Mouse (Mus musculus) layer of hippocampus, postnatal 36 days (tissue): ENCODE data around the gene Endov. TPM values are rescaled to one million over a fixed set of nuclear protein-coding genes. Genes with fewer than 3 reads are reported as not detected.
A peak's percentile ranks its signal among the peaks of the same experiment; 100 is the strongest.

Experiments
- DNase-seq, 2 experiments: peaks; one replicate each; pipeline ENCODE4 v3.0.0; 2022
- total RNA-seq, 2 experiments: library from RNA; stranded (reverse); gene quantifications; 2 replicates each; pipeline ENCODE4 v1.2.3; 2021

The Endov gene
- total RNA-seq: 10 to 100 TPM; 29.7 to 32.4 TPM

DNA sequence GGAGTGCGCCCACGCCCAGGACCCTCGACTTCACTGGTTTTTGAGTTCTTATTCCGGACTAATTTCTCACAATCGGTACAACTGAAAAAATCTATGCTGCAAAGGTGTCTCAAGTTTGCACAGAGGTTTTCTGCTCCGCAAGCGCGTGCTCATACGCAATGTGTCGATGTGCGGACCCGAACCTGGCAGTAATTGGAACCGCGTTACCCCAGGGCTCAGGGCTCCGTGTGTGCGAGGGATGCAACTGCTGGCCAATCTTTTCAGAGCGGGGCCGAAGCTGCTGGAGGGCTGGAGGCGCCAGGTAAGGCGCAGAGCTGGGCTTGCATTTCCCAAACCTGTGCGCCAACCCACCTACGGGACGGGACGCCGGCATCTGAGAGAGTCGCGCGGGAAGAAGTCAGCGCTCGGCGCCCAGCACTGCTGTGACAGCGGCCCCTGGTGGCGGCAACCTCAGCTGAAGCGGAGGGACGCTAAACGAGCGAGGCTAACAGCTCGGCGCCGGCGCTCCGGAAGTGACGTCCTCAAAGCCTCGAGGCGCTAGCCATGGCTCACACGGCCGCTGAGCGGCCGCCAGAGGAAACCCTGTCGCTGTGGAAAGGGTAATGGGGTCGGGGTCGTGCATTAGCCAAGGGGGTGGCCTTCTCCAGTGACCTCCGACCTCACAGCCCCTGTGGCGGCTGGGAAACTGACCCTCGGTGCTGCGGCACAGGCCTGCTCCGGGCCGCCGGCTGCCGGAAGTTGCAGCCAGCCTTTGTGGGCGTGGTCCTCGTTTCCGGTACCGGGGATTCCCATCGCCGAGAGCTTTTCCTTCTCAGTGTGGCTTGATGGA, at the start of gene Endov:
Gene Endov, plus strand, starts transcription at position 487 of the 829 bp plus-strand sequence.
- peak; percentile 98 to 99 for DNase-seq

DNA sequence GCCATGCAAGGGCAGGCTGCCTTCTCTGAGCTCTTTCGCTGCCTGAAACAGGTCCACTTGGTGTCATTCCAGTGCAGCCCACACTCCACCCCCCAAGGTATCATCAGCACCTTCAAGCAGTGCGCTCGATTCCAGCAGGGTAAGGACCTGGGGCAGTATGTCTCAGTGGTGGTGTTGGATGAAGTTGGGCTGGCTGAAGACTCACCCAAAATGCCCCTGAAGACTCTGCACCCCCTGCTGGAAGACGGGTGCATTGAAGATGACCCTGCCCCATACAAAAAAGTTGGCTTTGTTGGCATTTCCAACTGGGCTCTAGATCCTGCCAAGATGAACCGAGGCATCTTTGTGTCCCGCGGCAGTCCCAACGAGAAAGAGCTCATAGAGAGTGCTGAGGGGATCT, 48.9 kb upstream of the Endov start:
- no peak for DNase-seq

DNA sequence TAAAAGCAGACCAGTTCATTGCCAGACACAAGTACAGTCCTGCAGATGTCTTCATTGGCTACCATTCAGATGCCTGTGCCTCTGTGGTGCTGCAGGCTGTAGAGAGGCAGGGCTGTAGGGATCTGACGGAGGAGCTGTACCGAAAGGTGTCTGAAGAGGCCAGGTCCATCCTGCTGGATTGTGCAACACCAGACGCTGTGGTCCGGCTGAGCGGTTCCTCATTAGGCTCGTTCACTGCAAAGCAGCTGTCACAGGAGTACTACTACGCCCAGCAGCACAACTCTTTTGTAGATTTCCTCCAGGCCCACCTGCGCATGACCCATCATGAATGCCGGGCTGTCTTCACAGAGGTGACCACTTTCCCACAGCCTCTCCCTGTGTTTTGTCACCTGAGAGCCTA, 47.7 kb upstream of the Endov start:
- no peak for DNase-seq

DNA sequence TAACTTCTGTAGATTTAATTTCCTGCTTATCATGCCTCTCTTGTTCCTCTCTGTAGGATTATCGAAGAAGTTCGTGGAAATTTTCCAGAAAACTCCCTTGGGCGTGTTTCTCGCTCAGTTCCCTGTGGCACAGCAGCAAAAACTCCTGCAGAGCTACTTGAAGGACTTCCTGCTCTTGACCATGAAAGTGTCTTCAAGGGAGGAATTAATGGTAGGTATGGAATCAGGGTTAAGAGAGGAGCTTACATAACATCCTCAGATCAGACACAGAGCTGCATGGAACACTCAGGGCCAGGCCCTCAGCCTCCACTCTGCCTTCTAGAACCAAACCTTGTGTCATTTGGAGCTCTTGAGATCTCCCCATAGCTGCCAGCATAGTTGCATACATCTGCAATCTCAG, 35.0 kb upstream of the Endov start:
- no peak for DNase-seq

DNA sequence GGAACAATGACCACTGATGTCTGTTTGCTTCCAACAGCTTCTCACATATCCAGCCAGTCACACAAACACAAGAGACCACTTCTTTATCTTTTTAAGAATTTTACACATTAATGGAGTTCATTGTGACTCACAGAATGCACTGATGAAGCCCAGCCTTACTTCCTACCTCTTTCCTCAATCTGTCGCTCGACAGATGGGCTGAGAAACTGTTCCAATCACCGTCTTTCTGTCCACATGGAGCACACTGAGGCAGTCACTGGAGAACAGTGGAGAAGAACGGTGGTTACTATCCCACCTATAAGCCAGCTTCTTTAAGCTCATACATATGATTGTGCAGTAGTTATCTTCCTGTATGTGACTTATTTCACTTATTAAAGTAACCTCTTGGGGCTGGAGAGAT, 13.3 kb upstream of the Endov start:
- no peak for DNase-seq

DNA sequence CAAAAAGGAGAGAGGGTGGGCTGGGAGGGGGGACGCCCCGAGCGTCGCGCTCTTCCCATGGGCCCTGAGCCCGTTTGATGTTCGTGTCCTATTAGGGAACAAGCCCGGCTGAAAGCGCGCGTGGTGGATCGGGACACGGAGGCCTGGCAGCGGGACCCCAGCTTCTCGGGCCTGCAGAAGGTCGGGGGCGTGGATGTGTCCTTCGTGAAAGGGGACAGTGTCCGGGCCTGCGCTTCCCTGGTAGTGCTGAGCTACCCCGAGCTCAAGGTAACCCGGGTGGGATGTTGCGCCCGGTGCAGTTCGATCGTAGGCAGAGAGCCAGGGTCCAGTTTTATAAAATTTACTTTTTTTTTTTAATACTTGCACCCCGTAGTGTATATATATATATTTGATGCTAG, 542 bp downstream of the Endov start:
- DNase-seq: no peak

DNA sequence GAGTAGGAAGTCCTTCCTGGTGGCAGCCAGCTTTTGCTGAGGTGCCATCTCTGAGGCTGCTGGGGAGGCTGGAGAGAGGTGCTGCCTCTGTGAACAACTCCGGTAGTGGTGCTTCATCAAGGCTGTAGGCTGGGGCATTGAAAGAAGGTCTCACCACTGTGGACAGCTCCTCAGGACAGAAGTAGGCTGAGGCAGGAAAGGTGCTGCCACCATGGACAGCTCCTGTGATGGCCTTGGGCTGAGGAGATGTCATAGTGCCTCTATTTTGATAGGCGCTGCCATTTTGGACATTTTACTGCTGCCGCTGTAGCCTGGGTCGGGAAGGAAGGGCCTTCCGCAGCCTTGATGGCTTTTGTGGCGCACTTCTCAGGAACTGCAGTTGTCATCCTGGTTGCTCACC, 1.7 kb downstream of the Endov start:
- DNase-seq: no peak

DNA sequence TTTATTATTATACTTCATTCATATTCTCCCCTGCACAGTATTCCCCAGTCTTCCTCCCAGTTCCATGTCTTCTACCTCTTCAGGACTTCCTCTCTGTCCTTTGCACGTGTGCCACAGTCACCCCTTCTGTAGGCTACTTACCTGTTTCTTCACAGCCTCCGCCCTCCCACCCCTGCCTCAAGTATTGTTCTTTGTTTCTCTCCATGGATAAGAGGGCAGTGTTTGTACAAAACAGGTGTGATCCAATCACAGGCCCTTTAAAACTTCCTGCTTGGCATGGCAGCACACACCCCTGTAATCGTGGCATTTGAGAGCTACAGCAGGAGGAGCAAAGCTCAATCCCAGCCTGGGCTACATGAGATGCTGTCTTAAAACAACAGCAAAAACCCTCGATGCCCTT, 2.4 kb downstream of the Endov start:
- no peak for DNase-seq

DNA sequence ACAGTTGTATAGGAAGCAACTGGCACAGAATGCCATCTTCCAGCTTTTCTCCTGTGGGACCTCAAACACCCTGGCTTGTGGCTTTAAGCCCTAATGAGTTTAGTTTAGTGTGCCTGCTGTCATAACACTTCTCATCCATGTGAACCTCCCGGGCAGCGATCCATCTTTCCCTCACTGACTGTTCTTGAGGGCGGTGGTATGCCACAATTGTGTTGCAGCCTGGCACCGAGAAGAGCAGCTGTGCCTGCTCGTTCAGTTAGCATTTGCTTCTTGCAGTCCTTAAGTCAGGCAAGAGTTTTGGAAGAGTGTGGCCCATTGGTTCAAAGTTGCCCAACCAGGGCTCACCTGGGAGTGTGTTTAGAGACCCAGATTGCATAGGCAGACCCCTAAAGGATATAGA, 5.0 kb downstream of the Endov start:
- DNase-seq: peak; percentile 65 to 71

DNA sequence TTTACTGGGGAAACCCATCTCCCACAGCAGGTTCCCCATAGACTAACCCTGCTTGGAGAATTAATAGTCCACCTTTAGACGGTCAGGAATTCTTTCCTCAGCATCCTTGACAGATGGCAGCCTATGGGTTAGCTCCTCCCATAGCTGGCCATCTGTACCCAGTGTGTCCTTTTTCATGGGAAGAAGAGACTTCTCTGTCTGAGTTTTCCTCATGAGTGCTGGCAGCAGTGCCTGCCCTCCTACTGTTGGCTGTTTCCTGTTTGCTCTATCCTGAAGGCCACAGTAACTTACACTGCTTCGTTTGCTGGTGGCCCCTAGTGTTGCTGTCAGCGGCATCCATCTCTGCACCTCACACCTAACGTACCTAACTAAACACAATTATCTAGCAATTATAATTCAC, 6.3 kb downstream of the Endov start:
- no peak for DNase-seq

DNA sequence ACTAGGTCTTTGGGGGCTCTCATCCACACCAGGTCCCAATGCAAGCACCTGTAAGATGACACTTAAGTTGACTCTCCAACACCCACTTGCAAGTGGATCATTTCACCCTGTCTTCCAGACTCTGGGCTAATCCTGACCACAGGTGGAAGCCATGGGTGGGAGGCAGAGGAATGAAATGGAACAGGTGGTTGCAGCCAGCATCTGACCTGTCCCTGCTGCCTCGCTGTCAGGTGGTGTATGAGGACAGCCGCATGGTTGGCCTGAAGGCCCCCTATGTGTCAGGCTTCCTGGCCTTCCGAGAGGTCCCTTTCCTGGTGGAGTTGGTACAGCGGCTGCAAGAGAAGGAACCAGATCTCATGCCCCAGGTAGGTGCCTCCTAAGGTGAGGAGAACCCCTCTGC, 8.2 kb downstream of the Endov start:
- no peak for DNase-seq

DNA sequence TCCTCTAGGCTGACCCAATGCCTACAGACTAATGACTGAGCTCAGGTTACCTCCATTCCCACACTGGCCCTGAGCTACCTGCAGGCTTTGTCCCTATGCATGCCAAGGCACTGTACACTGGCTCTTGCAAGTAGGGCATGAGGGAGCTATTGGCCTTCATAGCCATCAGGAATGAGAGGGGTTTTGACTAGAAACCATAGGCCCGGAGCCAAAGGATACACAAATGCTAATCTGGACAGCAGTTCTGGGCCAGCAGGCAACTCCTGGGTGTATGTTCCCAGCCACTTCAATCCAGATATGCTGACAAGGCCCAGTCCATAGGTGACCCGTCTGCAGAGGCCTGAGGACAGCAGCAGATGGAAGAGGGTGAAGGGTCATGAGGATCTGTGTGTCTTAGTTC, 8.9 kb downstream of the Endov start:
- no peak for DNase-seq

DNA sequence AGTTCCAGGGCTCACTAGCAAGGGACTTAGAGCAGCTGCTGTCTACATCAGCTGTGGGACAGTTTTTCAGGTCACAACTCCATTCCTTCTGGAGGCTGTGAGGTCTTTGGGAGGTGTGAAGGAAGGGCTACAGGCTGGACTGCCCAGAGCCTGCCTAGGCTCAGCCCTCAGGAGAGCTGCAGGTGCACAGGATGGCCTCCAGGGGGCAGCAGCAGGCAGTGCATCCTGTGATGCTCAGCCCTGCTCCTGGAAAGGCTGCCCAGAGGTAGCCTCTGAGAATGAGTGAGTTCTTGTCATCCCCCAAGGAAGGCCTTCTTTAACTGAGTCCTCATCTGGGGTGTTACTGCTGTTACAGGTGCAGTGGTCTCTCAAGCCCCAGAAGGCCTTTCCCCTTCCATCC, 12.5 kb downstream of the Endov start:
- DNase-seq: peak; percentile 67 to 78

DNA sequence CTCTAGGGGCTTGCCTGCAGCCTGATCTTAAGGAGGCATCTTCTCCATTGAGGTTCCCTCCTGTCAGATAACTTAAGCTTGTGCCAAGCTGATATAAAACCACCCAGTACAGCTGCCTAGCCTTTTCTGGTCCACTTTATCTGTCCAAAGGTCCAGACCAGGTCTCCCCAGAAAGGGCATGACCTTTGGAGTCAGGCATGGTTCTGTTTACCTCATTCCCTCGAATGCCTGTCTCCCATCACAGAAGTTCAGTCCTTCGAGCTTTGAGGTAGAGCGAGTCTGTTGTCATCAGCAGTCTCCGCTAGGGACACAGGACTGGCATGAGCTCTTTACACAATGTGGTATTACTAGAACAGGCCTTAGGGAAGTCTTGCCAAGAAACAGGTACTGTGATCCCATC, 15.2 kb downstream of the Endov start:
- DNase-seq: no peak

DNA sequence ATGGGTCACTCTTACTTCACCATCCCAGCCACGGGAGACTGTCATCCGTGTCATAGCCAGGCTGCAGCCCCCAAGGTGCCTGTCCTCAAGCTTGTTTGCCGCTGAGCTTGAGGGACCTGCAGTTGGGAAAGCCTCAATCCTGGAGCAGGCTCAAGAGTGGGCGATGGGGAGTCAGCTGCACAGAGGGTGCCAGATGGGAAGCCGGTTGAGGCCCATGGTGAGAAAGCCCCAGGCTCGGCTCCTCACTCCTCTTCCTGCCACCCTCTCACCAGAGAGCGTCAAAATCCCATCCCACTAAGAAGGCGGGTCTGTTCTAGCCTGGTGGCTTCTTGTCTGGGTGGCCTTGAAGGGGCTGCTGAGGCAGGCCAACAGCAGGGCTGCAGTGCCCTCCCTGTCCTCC, 16.6 kb downstream of the Endov start:
- DNase-seq: peak; percentile 74 to 75

DNA sequence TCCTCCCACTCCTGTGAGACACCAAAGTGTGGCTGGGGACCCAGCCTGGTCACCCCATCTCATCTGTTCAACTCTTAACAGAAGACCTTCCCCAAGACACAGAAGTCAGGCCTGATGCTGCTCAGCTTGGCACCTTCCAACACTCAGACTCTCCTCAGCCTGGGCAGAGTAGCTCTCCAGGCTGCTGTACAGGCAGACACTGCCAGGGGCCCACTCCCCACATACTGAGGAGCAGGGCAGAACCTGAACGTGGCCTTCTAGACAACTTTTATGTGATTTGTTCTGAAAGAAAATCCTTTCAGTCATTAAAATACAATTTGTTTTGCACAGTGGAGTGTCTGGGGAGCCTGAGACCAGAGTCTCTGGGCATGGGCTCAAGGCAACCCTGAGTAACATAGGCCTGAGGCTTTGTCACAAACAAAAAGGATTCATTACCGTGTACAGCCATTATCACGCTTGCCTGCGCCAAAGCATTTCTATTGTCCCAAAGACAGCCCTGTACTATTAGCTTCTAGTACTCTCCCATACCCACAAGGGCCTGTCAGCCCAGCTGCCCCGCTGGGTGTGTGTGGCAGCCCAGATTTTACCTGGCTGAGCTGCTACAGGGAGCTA, 18.1 kb downstream of the Endov start:
- no peak for DNase-seq

DNA sequence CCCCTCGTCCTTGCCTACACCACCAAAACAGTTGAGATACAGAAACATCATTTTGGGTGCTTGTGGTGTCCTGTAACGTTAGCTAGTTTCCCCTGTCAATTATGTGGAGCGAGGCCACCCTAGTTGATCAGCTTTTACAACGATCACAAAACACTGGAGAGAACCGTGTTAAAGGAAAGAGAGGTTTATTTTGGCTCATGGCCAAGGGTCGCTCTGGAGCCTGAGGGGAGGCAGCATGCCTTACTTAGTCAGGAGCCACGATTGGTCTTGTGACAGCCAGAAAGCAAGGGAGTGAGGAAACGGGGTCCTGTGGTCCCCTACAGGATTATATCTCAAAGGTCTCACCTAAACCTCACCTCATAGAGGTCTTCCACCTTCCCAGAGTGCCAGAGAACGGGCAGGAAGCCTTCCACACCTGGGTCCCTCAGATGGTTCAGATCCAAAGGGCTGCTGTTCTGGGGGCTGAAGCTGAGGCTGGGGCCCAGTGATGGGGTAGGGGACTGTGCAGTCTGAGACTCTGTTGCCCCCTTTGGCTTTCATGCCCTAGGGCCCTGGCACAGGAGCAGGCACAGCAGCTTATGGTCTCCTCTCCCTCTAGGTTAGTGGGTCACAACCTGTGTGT, 22.0 kb downstream of the Endov start:
- DNase-seq: no peak

DNA sequence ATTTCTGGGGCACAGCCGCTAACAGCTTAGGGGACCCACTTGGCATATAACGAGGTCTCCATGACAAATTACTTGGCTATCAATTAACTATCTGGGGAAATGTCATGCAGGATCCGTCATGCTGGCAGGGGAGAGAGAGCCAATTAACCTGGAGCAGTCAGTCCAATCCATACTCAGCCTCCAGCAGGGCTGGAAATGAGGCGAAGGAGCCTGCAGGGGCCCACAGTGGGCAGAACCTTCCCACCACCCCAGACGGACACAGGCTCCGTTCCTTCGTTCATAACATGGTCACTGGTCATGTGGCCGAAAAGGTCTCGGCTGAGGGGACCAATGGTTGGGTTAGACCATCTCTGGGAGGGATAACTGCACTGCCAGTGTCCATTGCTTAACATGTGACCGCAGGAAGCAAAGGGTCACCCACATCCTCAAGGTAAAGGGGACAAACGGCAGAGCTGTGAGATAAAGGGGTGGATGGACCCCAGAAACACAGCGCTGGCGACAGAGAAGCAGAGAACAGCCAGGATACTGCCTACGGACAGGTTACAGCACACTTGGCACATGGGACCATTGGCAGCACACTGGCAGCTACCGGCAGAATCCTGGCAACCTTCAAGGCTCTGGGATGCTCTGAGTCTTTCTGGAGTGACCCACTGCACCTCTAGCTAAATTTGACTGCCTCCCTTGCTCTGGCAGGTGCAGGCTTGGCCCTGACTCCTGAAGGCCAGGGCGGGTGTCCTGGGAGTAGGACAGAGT, 23.1 kb downstream of the Endov start:
- no peak for DNase-seq

DNA sequence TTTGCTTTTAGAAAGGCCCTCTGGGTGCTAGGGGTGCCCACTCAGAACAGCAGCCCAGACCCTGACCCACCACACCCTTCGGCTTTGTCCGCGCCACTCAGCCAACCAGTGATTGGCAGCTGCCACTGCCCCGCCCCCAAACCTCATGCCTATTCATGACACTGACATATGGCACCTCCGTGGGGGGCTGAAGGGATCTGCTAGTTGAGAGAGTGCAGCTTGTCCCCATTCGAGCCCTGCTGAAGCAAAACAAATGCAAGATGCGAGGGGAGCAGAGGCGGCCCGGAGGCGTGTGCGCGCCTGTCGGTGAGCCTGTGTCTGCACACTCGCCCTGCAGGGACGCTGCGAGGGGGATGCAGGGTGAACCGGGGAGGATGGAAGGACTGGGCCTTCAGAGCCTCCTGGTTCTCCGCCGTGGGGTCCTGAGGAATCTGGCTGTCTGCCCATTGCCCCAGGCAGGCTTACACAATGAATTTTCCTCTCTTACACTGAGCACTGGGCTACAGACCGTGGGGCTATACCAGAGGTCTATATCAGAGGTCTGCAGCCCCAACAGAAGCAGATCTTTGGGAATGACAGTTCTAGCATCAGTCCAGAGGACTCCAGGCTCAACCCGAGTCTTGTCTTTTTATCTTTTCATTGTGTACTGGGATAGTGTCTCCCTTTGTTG, 24.0 kb downstream of the Endov start:
- DNase-seq: peak; percentile 84 to 86

DNA sequence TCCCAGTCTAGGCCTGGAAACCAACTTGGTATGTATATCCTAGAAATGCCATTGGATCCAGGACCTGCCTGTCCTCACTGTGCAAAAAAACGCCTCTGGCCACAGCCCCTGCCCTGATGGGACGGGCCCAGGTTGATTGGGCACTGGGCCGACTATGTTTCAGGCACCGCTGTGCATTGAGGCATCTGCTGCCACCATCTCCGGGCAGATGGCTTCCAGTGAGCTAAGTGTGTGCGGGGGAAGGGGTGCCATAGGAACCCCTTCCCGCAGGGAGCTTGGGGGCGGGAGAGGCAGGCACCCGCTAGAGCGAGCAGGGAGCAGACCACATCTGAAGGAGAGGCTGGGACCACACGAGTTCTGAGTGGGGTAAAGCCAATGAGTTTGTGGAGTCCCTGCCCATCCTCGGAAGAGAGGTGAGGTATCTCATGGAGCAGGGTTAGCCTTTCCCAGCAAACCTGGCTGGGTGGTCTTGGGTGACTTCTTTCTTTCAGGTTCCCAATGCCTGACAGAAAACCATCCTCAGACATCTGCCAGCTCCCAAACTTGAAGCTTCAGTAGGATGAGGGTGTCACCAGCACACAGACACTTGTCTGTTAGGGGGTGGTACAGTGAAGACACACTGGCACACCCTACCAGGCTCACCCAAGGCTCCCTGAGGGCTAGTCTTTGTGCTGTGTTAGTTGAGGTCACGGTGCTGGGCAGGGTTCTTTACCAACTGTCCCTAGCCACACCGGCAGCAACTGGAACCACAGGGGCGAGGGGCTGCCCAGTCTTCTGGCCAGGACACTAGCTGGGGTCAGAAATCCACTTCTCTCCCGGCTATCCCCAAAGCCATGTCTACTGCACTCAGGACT, 24.9 kb downstream of the Endov start:
- peak; percentile 72 to 73 for DNase-seq

DNA sequence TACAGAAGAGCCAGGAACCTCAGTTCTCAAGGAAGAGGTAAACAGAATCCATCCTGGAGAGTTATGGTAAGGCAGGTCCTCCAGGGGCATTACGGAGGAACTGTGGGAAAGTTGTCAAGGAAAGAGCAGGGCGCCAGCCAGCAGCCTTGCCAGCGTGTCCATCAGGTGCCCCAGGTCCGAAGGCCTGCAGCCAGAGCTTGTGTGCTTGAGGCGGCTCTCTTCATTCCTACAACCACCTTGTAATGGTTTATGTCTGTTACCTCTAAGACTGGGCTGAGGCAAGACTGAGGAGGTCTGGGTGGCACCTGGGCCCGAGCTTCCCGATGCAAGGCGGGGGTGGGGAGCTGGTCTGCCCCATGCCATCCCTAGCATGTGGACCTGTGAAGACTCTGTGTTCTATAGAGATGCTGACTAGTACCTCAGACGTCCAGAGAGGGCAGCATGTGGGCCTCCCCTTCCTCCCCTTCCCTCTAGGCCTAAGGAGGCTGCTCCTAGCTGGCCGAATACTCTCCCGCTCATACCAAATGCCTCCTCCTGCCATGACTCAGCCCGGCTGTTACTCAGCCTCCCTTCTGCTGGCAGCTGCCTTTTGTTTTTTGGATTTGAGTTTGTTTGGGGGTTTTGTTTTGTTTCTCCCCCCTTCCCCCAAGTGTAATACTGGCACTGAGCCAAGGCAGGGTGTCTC, 25.7 kb downstream of the Endov start:
- DNase-seq: no peak
